Mouse (Mus musculus): ENCODE data around the gene Creg2. TPM values are rescaled to one million over a fixed set of nuclear protein-coding genes. Genes with fewer than 3 reads are reported as not detected.
A peak's percentile ranks its signal among the peaks of the same experiment; 100 is the strongest.

The Creg2 gene
- polyA plus RNA-seq, 1 experiment from 2014 or later: 0.26 TPM

DNA sequence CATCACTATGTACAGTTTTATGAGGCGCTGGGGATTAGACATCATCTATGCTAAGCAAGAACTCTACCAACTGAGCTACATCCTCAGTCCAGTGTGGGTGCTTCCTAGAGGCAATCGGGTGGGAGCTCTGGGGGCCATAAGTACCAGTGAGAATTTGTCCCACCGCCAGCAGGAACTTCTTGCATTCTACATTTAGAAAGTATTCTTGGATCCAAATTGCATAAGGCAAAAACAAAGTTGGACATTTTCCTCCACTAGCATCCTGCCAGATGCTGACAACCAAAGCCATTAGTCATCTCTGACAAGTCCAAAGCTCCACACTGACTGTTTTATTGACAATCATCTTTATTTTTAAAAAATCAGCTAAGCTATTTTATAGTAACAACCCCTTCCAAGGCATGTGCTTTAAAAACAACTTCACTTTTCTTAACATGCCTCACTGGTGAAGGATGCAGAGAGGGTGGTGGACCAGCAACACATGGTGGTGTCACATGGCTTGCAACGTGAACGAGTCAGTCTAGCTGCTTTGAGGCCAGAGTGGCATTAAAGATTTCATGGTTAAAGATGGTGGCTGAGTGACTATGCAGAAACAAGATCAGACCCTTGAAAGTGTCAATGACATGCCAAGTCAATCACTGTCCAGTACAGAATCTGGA is 25.1 kb upstream of the Creg2 start:
- H3K4me2 ChIP-seq (replicated peaks; ENCODE audit: low read depth): no peak overlapping the region
- H3K36me3 ChIP-seq (ENCODE audit: control insufficient read depth, insufficient read depth): no peaks in the 10 kb centered on the region
- no peaks in the 10 kb centered on the region for H3K9me3 ChIP-seq (ENCODE audit: control insufficient read depth)
- TF ChIP-seq CTCF (IDR thresholded peaks at IDR 0.05; ENCODE audit: low read depth): no peak
- 79% methylated on average over 5 of the region's 5 CpGs for WGBS
- H3K27ac ChIP-seq (ENCODE audit: low read depth, low read length): no peak overlapping the region
- H3K4me1 ChIP-seq (replicated peaks; ENCODE audit: control insufficient read depth, insufficient read depth, low read length): no peaks in the 10 kb centered on the region
- no peak overlapping the region for H3K4me3 ChIP-seq (ENCODE audit: low read depth, low read length)
- no peak overlapping the region for H3K9ac ChIP-seq (ENCODE audit: low read depth, low read length)
- no peak for ATAC-seq
- H3K27me3 ChIP-seq (replicated peaks; ENCODE audit: control insufficient read depth, insufficient read depth, low read length): no peaks in the 10 kb centered on the region

GRCm38 (mm10) chr1:39672362-39673105 is 21.3 kb upstream of the Creg2 start:
- H3K36me3 ChIP-seq (ENCODE audit: control insufficient read depth, insufficient read depth): no peaks in the 10 kb centered on the region
- H3K4me3 ChIP-seq (ENCODE audit: low read depth, low read length): no peak overlapping the region
- H3K4me2 ChIP-seq (replicated peaks; ENCODE audit: low read depth): no peak overlapping the region
- H3K27ac ChIP-seq (ENCODE audit: low read depth, low read length): no peak overlapping the region
- ATAC-seq: peak; percentile 16; the same call in 1 of the 2 replicates
- no peaks in the 10 kb centered on the region for H3K9me3 ChIP-seq (ENCODE audit: control insufficient read depth)
- WGBS: 82% methylated on average over 9 of the region's 9 CpGs
- H3K9ac ChIP-seq (ENCODE audit: low read depth, low read length): no peak overlapping the region
- H3K4me1 ChIP-seq (replicated peaks; ENCODE audit: control insufficient read depth, insufficient read depth, low read length): no peaks in the 10 kb centered on the region
- TF ChIP-seq CTCF (IDR thresholded peaks at IDR 0.05; ENCODE audit: low read depth): no peak
- H3K27me3 ChIP-seq (replicated peaks; ENCODE audit: control insufficient read depth, insufficient read depth, low read length): no peaks in the 10 kb centered on the region

DNA sequence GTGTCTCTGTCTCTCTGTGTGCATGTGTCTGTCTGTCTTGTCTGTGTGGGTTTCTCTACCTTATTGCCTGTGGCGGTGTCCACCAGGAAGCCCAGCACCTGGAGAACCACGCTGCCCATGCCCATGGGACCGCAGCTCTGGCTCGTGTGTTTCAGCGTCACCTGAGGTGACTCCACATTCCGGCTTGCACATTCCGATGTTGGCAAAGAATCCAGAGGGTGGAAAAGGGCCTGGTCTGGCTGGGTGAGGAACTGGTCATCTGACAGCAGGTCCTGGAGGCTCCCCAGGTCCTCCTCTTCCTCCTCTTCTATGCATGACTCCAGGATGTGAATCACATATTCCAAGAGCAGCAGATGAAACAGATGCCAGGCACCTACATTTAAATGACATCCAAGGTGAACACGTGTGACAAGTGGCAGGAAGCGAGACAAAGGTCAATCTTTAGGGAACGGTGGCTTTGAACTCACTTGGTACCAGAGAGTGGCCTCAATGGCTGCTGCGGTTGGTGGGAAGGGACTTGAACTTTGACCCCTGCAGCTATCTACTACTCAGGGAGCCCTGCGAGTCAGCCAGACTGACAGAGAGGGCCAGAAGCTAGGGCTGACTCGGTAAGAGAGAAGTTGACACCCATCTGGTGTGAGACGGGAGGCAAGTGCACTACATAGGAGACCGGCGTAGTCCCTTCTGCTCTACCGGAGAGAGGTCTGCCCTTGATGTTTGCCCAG is 19.1 kb upstream of the Creg2 start:
- no peaks in the 10 kb centered on the region for H3K27me3 ChIP-seq (replicated peaks; ENCODE audit: control insufficient read depth, insufficient read depth, low read length)
- H3K4me2 ChIP-seq (replicated peaks; ENCODE audit: low read depth): no peak overlapping the region
- no peak for TF ChIP-seq CTCF (IDR thresholded peaks at IDR 0.05; ENCODE audit: low read depth)
- no peak overlapping the region for H3K4me3 ChIP-seq (ENCODE audit: low read depth, low read length)
- WGBS: 71% methylated on average over 17 of the region's 17 CpGs
- no peaks in the 10 kb centered on the region for H3K36me3 ChIP-seq (ENCODE audit: control insufficient read depth, insufficient read depth)
- no peak overlapping the region for H3K9ac ChIP-seq (ENCODE audit: low read depth, low read length)
- no peak overlapping the region for H3K27ac ChIP-seq (ENCODE audit: low read depth, low read length)
- H3K4me1 ChIP-seq (replicated peaks; ENCODE audit: control insufficient read depth, insufficient read depth, low read length): no peaks in the 10 kb centered on the region
- peak; percentile 25; the same call in 1 of the 2 replicates for ATAC-seq
- no peaks in the 10 kb centered on the region for H3K9me3 ChIP-seq (ENCODE audit: control insufficient read depth)

GRCm38 (mm10) chr1:39666751-39667252 is 15.5 kb upstream of the Creg2 start:
- Histone ChIP-seq H3K4me1 (replicated peaks; ENCODE audit: control insufficient read depth, insufficient read depth, low read length) (no peaks in the 10 kb centered on the region), H3K27ac (ENCODE audit: low read depth, low read length) (no peak overlapping the region), H3K9me3 (ENCODE audit: control insufficient read depth) (no peaks in the 10 kb centered on the region), H3K4me3 (ENCODE audit: low read depth, low read length) (no peak overlapping the region), H3K27me3 (replicated peaks; ENCODE audit: control insufficient read depth, insufficient read depth, low read length) (no peaks in the 10 kb centered on the region), H3K4me2 (replicated peaks; ENCODE audit: low read depth) (no peak overlapping the region), H3K36me3 (ENCODE audit: control insufficient read depth, insufficient read depth) (no peaks in the 10 kb centered on the region), H3K9ac (ENCODE audit: low read depth, low read length) (no peak overlapping the region)
- no peak for TF ChIP-seq CTCF (IDR thresholded peaks at IDR 0.05; ENCODE audit: low read depth)
- 85% methylated on average over 12 of the region's 12 CpGs for WGBS
- no peak for ATAC-seq

GRCm38 (mm10) chr1:39664039-39664625 is 12.9 kb upstream of the Creg2 start:
- no peak overlapping the region for H3K4me3 ChIP-seq (ENCODE audit: low read depth, low read length)
- no peak overlapping the region for H3K9ac ChIP-seq (ENCODE audit: low read depth, low read length)
- H3K27ac ChIP-seq (ENCODE audit: low read depth, low read length): no peak overlapping the region
- H3K36me3 ChIP-seq (ENCODE audit: control insufficient read depth, insufficient read depth): no peaks in the 10 kb centered on the region
- no peak for TF ChIP-seq CTCF (IDR thresholded peaks at IDR 0.05; ENCODE audit: low read depth)
- no peak for ATAC-seq
- H3K27me3 ChIP-seq (replicated peaks; ENCODE audit: control insufficient read depth, insufficient read depth, low read length): no peaks in the 10 kb centered on the region
- WGBS: 82% methylated on average over 7 of the region's 7 CpGs
- no peaks in the 10 kb centered on the region for H3K9me3 ChIP-seq (ENCODE audit: control insufficient read depth)
- no peak overlapping the region for H3K4me2 ChIP-seq (replicated peaks; ENCODE audit: low read depth)
- H3K4me1 ChIP-seq (replicated peaks; ENCODE audit: control insufficient read depth, insufficient read depth, low read length): no peaks in the 10 kb centered on the region

- Histone ChIP-seq H3K36me3 (ENCODE audit: control insufficient read depth, insufficient read depth) (no peaks in the 10 kb centered on the region), H3K4me3 (ENCODE audit: low read depth, low read length) (no peak overlapping the region), H3K27ac (ENCODE audit: low read depth, low read length) (no peak overlapping the region), H3K4me1 (replicated peaks; ENCODE audit: control insufficient read depth, insufficient read depth, low read length) (no peaks in the 10 kb centered on the region), H3K9ac (ENCODE audit: low read depth, low read length) (no peak overlapping the region), H3K9me3 (ENCODE audit: control insufficient read depth) (no peaks in the 10 kb centered on the region), H3K27me3 (replicated peaks; ENCODE audit: control insufficient read depth, insufficient read depth, low read length) (no peaks in the 10 kb centered on the region), H3K4me2 (replicated peaks; ENCODE audit: low read depth) (no peak overlapping the region)
- no peak for ATAC-seq
- no peak for TF ChIP-seq CTCF (IDR thresholded peaks at IDR 0.05; ENCODE audit: low read depth)
- WGBS: 94% methylated on average over 4 of the region's 4 CpGs
These were observed 11.8 kb upstream of the Creg2 start for GRCm38 (mm10) chr1:39663050-39663449.

Data from intestine, postnatal 0 days (tissue).